Mouse (Mus musculus) MEL (cell line): Measurements from ENCODE around the gene Adgrl4. TPM values are rescaled to one million over a fixed set of nuclear protein-coding genes. Genes with fewer than 3 reads are reported as not detected.

ENCODE experiments used
- DNase-seq: peaks from one replicate; pipeline ENCODE4 v3.0.0; 2011; ENCODE audit warnings: low read depth, low spot score
- H3K27ac ChIP-seq: 2 replicates; pipeline ENCODE4 v1.5.1; 2012; ENCODE audit warnings: low read depth, mild to moderate bottlenecking, control low read depth, low read length, moderate library complexity; ENCODE audit not compliant: control insufficient read depth
- H3K27me3 ChIP-seq, 2 experiments: fragments of 150-350 bp in 1 of 2; sonication (generic) in 1 of 2; 2 replicates each; pipeline ENCODE4 v1.6.1; 2012; ENCODE audit warnings: low read length in 2 of 2, mild to moderate bottlenecking in 2 of 2, improper control_type of control experiment in 1 of 2, moderate library complexity in 1 of 2; ENCODE audit not compliant: insufficient read depth in 2 of 2, control insufficient read depth in 1 of 2
- H3K36me3 ChIP-seq, 2 experiments: 2 replicates each; pipeline ENCODE4 v1.6.1; 2012 to 2014; ENCODE audit warnings: low read length in 2 of 2, improper control_type of control experiment in 1 of 2, inconsistent platforms in 1 of 2, mild to moderate bottlenecking in 1 of 2; ENCODE audit not compliant: insufficient read depth in 2 of 2, control insufficient read depth in 1 of 2
- H3K4me1 ChIP-seq, 2 experiments: fragments of 150-350 bp in 1 of 2; sonication (generic) in 1 of 2; 2 replicates each; pipeline ENCODE4 v1.6.1; 2012; ENCODE audit warnings: low read length in 2 of 2, improper control_type of control experiment in 1 of 2, mild to moderate bottlenecking in 1 of 2; ENCODE audit not compliant: insufficient read depth in 2 of 2, control insufficient read depth in 1 of 2
- H3K4me3 ChIP-seq, 2 experiments: fragments of 150-350 bp in 1 of 2; sonication (generic) in 1 of 2; 2 replicates each; pipeline ENCODE4 v1.5.1; 2012; ENCODE audit warnings: low read depth in 2 of 2, low read length in 2 of 2, mild to moderate bottlenecking in 2 of 2, moderate library complexity in 2 of 2, control low read depth in 1 of 2, improper control_type of control experiment in 1 of 2; ENCODE audit not compliant: control insufficient read depth in 1 of 2, insufficient read depth in 1 of 2
- H3K79me2 ChIP-seq: 2 replicates; pipeline ENCODE4 v1.6.1; 2012; ENCODE audit warnings: mild to moderate bottlenecking, low read length, moderate library complexity; ENCODE audit not compliant: control insufficient read depth, poor library complexity, insufficient read depth
- H3K9ac ChIP-seq: 2 replicates; pipeline ENCODE4 v1.6.1; 2012; ENCODE audit warnings: low read depth, mild to moderate bottlenecking, control low read depth, low read length, moderate library complexity; ENCODE audit not compliant: control insufficient read depth, poor library complexity, severe bottlenecking
- H3K9me3 ChIP-seq: fragments of 150-350 bp; sonication (generic); replicated peaks from 2 replicates; pipeline ENCODE4 v1.6.1; 2012; ENCODE audit warnings: mild to moderate bottlenecking, low read length, improper control_type of control experiment, moderate library complexity; ENCODE audit not compliant: insufficient read depth
- CTCF ChIP-seq, 3 experiments: IDR thresholded peaks in 2 of 3; conservative IDR thresholded peaks in 1 of 3; 2 replicates each; pipeline ENCODE4 v1.5.1; 2011 to 2012; ENCODE audit warnings: low read length in 3 of 3, low read depth in 2 of 3, mild to moderate bottlenecking in 2 of 3, improper control_type of control experiment in 1 of 3, inconsistent platforms in 1 of 3, mixed read lengths in 1 of 3, moderate library complexity in 1 of 3; ENCODE audit not compliant: control insufficient read depth in 1 of 3, insufficient read depth in 1 of 3, poor library complexity in 1 of 3, severe bottlenecking in 1 of 3
- E2F4 ChIP-seq: IDR thresholded peaks from 2 replicates; pipeline ENCODE4 v1.6.1; 2011; ENCODE audit warnings: low read depth, low read length, improper control_type of control experiment, borderline replicate concordance
- EP300 ChIP-seq, 2 experiments: IDR thresholded peaks; 2 replicates each; pipeline ENCODE4 v1.6.1; 2011; ENCODE audit warnings: improper control_type of control experiment in 2 of 2, low read length in 2 of 2, low read depth in 1 of 2, mild to moderate bottlenecking in 1 of 2
- ETS1 ChIP-seq: IDR thresholded peaks from 2 replicates; pipeline ENCODE4 v1.6.1; 2012; ENCODE audit warnings: low read depth, mild to moderate bottlenecking, inconsistent platforms, low read length, improper control_type of control experiment, moderate library complexity
- GATA1 ChIP-seq: IDR thresholded peaks from 2 replicates; pipeline ENCODE4 v1.6.1; 2011; ENCODE audit warnings: low read depth, low read length, improper control_type of control experiment
- KAT2A ChIP-seq: conservative IDR thresholded peaks from 2 replicates; pipeline ENCODE4 v1.6.1; 2012; ENCODE audit warnings: low read depth, low read length, improper control_type of control experiment, inconsistent platforms
- MAFK ChIP-seq: IDR thresholded peaks from 2 replicates; pipeline ENCODE4 v1.6.1; 2011; ENCODE audit warnings: low read depth, mild to moderate bottlenecking, low read length, improper control_type of control experiment, borderline replicate concordance
- MAX ChIP-seq: IDR thresholded peaks from 2 replicates; pipeline ENCODE4 v1.6.1; 2011; ENCODE audit warnings: low read length, improper control_type of control experiment
- MAZ ChIP-seq: IDR thresholded peaks from 2 replicates; pipeline ENCODE4 v1.6.1; 2012; ENCODE audit warnings: low read depth, mild to moderate bottlenecking, inconsistent platforms, low read length, improper control_type of control experiment
- MEF2A ChIP-seq: IDR thresholded peaks from 2 replicates; pipeline ENCODE4 v1.6.1; 2014; ENCODE audit warnings: low read depth, mild to moderate bottlenecking, inconsistent platforms, low read length, improper control_type of control experiment; ENCODE audit not compliant: poor library complexity, insufficient replicate concordance, severe bottlenecking; ENCODE audit errors: extremely low read depth
- MXI1 ChIP-seq: IDR thresholded peaks from 2 replicates; pipeline ENCODE4 v1.6.1; 2011; ENCODE audit warnings: mild to moderate bottlenecking, low read depth, low read length, improper control_type of control experiment
- MYB ChIP-seq: IDR thresholded peaks from 2 replicates; pipeline ENCODE4 v1.6.1; 2011; ENCODE audit warnings: mild to moderate bottlenecking, low read depth, low read length, improper control_type of control experiment
- MYC ChIP-seq: IDR thresholded peaks from 2 replicates; pipeline ENCODE4 v1.6.1; 2011; ENCODE audit warnings: low read depth, mild to moderate bottlenecking, low read length, improper control_type of control experiment, moderate library complexity
- NRF1 ChIP-seq: IDR thresholded peaks from 2 replicates; pipeline ENCODE4 v1.6.1; 2014; ENCODE audit warnings: low read depth, mild to moderate bottlenecking, inconsistent platforms, low read length, improper control_type of control experiment, moderate library complexity; ENCODE audit not compliant: poor library complexity, insufficient read depth, severe bottlenecking
- POLR2A ChIP-seq, 2 experiments: IDR thresholded peaks; 2 replicates each; pipeline ENCODE4 v1.6.1; 2011 to 2012; ENCODE audit warnings: low read length in 2 of 2, mild to moderate bottlenecking in 2 of 2, control low read depth in 1 of 2, improper control_type of control experiment in 1 of 2, low read depth in 1 of 2, moderate library complexity in 1 of 2; ENCODE audit not compliant: control insufficient read depth in 1 of 2, insufficient read depth in 1 of 2, poor library complexity in 1 of 2
- POLR2AphosphoS5 ChIP-seq: IDR thresholded peaks from 2 replicates; pipeline ENCODE4 v1.6.1; 2012; ENCODE audit warnings: low read depth, borderline replicate concordance, mild to moderate bottlenecking, inconsistent platforms, low read length, moderate library complexity, mixed read lengths
- SMC3 ChIP-seq: IDR thresholded peaks from 2 replicates; pipeline ENCODE4 v1.6.1; 2011; ENCODE audit warnings: low read depth, low read length, improper control_type of control experiment
- TBP ChIP-seq: IDR thresholded peaks from 2 replicates; pipeline ENCODE4 v1.8.0; 2011; ENCODE audit warnings: low read depth, low read length, improper control_type of control experiment
- TCF12 ChIP-seq: IDR thresholded peaks from 2 replicates; pipeline ENCODE4 v1.6.1; 2014; ENCODE audit warnings: low read depth, mild to moderate bottlenecking, inconsistent platforms, low read length, improper control_type of control experiment, moderate library complexity
- UBTF ChIP-seq: IDR thresholded peaks from 2 replicates; pipeline ENCODE4 v1.6.1; 2012; ENCODE audit warnings: low read depth, mild to moderate bottlenecking, inconsistent platforms, low read length, improper control_type of control experiment, moderate library complexity, borderline replicate concordance; ENCODE audit not compliant: insufficient read depth
- USF1 ChIP-seq: IDR thresholded peaks from 2 replicates; pipeline ENCODE4 v1.6.1; 2014; ENCODE audit warnings: low read depth, mild to moderate bottlenecking, inconsistent platforms, low read length, improper control_type of control experiment, moderate library complexity
- USF2 ChIP-seq, 2 experiments: IDR thresholded peaks; 2 replicates each; pipeline ENCODE4 v1.6.1; 2011 to 2012; ENCODE audit warnings: improper control_type of control experiment in 2 of 2, low read length in 2 of 2, borderline replicate concordance in 1 of 2, inconsistent platforms in 1 of 2, low read depth in 1 of 2, mild to moderate bottlenecking in 1 of 2; ENCODE audit not compliant: insufficient read depth in 1 of 2
- ZC3H11A ChIP-seq: IDR thresholded peaks from 2 replicates; pipeline ENCODE4 v1.6.1; 2012; ENCODE audit warnings: low read depth, mild to moderate bottlenecking, inconsistent platforms, low read length, improper control_type of control experiment
- ZKSCAN1 ChIP-seq: IDR thresholded peaks from 2 replicates; pipeline ENCODE4 v1.6.1; 2012; ENCODE audit warnings: low read depth, mild to moderate bottlenecking, inconsistent platforms, low read length, improper control_type of control experiment, moderate library complexity
- ZMIZ1 ChIP-seq: IDR thresholded peaks from 2 replicates; pipeline ENCODE4 v1.6.1; 2012; ENCODE audit warnings: low read depth, mild to moderate bottlenecking, inconsistent platforms, low read length, improper control_type of control experiment, moderate library complexity
- ZNF384 ChIP-seq: IDR thresholded peaks from 2 replicates; pipeline ENCODE4 v1.6.1; 2012; ENCODE audit warnings: low read depth, mild to moderate bottlenecking, inconsistent platforms, low read length, improper control_type of control experiment
- polyA plus RNA-seq, 2 experiments: library from polyadenylated mRNA; stranded (reverse) in 1 of 2; unstranded in 1 of 2; fragments of >175 nt in 1 of 2; fragments of >200 nt in 1 of 2; gene quantifications; 2 replicates each; pipeline versions ENCODE4 v1.2.1 to v1.2.4; 2012; ENCODE audit warnings: low replicate concordance in 2 of 2, low read depth in 1 of 2; ENCODE audit not compliant: insufficient read length in 2 of 2, insufficient read depth in 1 of 2, missing spikeins in 1 of 2
- total RNA-seq: library from RNA; depleted of rRNA; stranded (reverse); fragments of 300-350 nt; gene quantifications from 2 replicates; pipeline ENCODE4 v1.2.3, GENCODE M21; 2012

Gene Adgrl4
- total and polyA plus RNA-seq, 3 experiments, result not detected

- no peak for TF ChIP-seq CTCF (IDR thresholded peaks at IDR 0.05 in 2 of 3, conservative IDR thresholded peaks at IDR 0.05 in 1 of 3; ENCODE audit: control insufficient read depth in 1 of 3, insufficient read depth in 1 of 3, low read depth in 2 of 3, low read length in 3 of 3, poor library complexity in 1 of 3, severe bottlenecking in 1 of 3)
- no peak for TF ChIP-seq USF2 (IDR thresholded peaks at IDR 0.05; ENCODE audit: borderline replicate concordance in 1 of 2, insufficient read depth in 1 of 2, low read depth in 1 of 2, low read length in 2 of 2)
- TF ChIP-seq MAZ, result no peak
- no peak for TF ChIP-seq MXI1
- no peak for TF ChIP-seq MYC
- H3K9me3 ChIP-seq, result no peaks in the 10 kb centered on the region
Measured at GRCm38 (mm10) chr3:151442026-151442425, 4.3 kb downstream of the Adgrl4 start.

GRCm38 (mm10) chr3:151443486-151443885 lies 5.8 kb downstream of the Adgrl4 start:
- Histone ChIP-seq H3K9me3 (no peaks in the 10 kb centered on the region), H3K27ac (no peak overlapping the region), H3K36me3 (no peaks in the 10 kb centered on the region), H3K79me2 (no peaks in the 10 kb centered on the region), H3K9ac (no peak overlapping the region), H3K4me3 (no peak overlapping the region), H3K27me3 (no peaks in the 10 kb centered on the region), H3K4me1 (no peaks in the 10 kb centered on the region)
- no peak for DNase-seq
- no peak for TF ChIP-seq EP300 (IDR thresholded peaks at IDR 0.05; ENCODE audit: low read depth in 1 of 2, low read length in 2 of 2)
- no peak for TF ChIP-seq ETS1
- TF ChIP-seq MAFK, result no peak
- TF ChIP-seq MAX, result no peak
- TF ChIP-seq GATA1, result no peak
- no peak for TF ChIP-seq MAZ
- TF ChIP-seq MEF2A, result no peak

More at GRCm38 (mm10) chr3:151442026-151442425, 4.3 kb downstream of the Adgrl4 start:
- H3K4me3 ChIP-seq, result no peak overlapping the region
- H3K9ac ChIP-seq, result no peak overlapping the region
- no peaks in the 10 kb centered on the region for H3K79me2 ChIP-seq
- H3K27ac ChIP-seq, result no peak overlapping the region
- no peaks in the 10 kb centered on the region for H3K4me1 ChIP-seq
- DNase-seq, result no peak
- no peaks in the 10 kb centered on the region for H3K36me3 ChIP-seq
- H3K27me3 ChIP-seq, result no peaks in the 10 kb centered on the region

GRCm38 (mm10) chr3:151444284-151444683 lies 6.6 kb downstream of the Adgrl4 start:
- no peaks in the 10 kb centered on the region for H3K9me3 ChIP-seq
- H3K4me3 ChIP-seq, result no peak overlapping the region
- H3K27ac ChIP-seq, result no peak overlapping the region
- H3K27me3 ChIP-seq, result no peaks in the 10 kb centered on the region
- no peak overlapping the region for H3K9ac ChIP-seq
- H3K79me2 ChIP-seq, result no peaks in the 10 kb centered on the region
- DNase-seq, result no peak
- no peaks in the 10 kb centered on the region for H3K36me3 ChIP-seq
- no peak for TF ChIP-seq NRF1
- no peak for TF ChIP-seq TBP
- no peak for TF ChIP-seq SMC3
- TF ChIP-seq MYB, result no peak
- no peak for TF ChIP-seq MXI1
- no peak for TF ChIP-seq ZMIZ1
- TF ChIP-seq ZKSCAN1, result no peak
- TF ChIP-seq E2F4, result no peak
- TF ChIP-seq KAT2A, result no peak
- no peak for TF ChIP-seq UBTF
- TF ChIP-seq TCF12, result no peak
- TF ChIP-seq POLR2AphosphoS5, result no peak
- TF ChIP-seq POLR2A (IDR thresholded peaks at IDR 0.05; ENCODE audit: control insufficient read depth in 1 of 2, insufficient read depth in 1 of 2, low read depth in 1 of 2, low read length in 2 of 2, poor library complexity in 1 of 2), result no peak
- TF ChIP-seq MAX, result no peak
- TF ChIP-seq ZNF384, result no peak
- TF ChIP-seq USF2 (IDR thresholded peaks at IDR 0.05; ENCODE audit: borderline replicate concordance in 1 of 2, insufficient read depth in 1 of 2, low read depth in 1 of 2, low read length in 2 of 2), result no peak
- TF ChIP-seq USF1, result no peak
- no peak for TF ChIP-seq ZC3H11A
- no peaks in the 10 kb centered on the region for H3K4me1 ChIP-seq
